In the genomic region with DNA sequence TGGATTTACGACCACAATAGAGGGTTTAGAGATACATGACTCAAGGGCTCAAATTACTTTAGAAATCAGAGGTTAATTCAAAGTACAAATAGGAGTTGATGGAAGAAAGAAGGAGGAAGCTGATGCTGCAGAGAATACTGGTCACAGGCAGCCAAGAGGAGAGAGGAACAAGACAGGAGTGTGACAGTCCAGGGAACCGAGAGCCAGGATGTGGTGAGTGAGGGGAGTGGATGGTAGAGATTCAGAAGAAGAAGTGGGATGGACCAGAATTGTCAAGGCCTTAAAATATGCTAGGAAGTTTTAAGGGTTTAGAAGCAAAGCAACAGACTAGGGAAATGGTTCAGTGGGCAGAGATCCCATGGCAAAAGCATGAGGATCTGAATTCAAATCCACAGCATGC, we compare ENCODE assay signal across 17 mouse cellular contexts.
DNase-seq lines count a peak whose midpoint lies in the region; ATAC-seq and TF ChIP-seq lines count a peak whose summit lies in the region.
"Had no signal": no experiment of that assay in that cellular context is flagged by ENCODE, and none has a peak within 500 bp of the region (broad histone marks: within the 10 kb centered on the region; RNA-seq: fewer than 3 reads in every experiment).

No protein-coding gene starts in this region.

- peak; percentile 15 to 58 for DNase-seq in heart, adult 18-20 months
- DNase-seq in heart, postnatal 25 days (ENCODE audit: low spot score): no peak
- no peak for DNase-seq in liver, postnatal 0 days
- DNase-seq in liver: no peak
- DNase-seq in brain, adult 2 months (ENCODE audit: low read depth, low spot score): peak; percentile 24
- DNase-seq in adipocyte (ENCODE audit: low spot score): no peak
- DNase-seq: cerebellum, adult 11-12 months; cerebellum, postnatal 25 days; kidney, adult 9 months; layer of hippocampus, postnatal 36 days; liver, embryonic 13.5 days had no signal

- H3K9me3 ChIP-seq in liver, postnatal 0 days (ENCODE audit: low read length): no peaks in the 10 kb centered on the region
- H3K9me3 ChIP-seq: forebrain, embryonic 15.5 days; heart, embryonic 13.5 days; liver, embryonic 13.5 days; midbrain, embryonic 15.5 days had no signal

- TF ChIP-seq EP300 in liver, postnatal 0 days (IDR thresholded peaks at IDR 0.05; ENCODE audit: low read depth): no peak

- H3K36me3 ChIP-seq in liver, postnatal 0 days (replicated peaks; ENCODE audit: insufficient read depth, low read length): no peaks in the 10 kb centered on the region
- H3K36me3 ChIP-seq: forebrain, embryonic 15.5 days; heart, embryonic 13.5 days; liver, embryonic 13.5 days; midbrain, embryonic 15.5 days had no signal

- 0 out of 2 replicates have a peak overlapping the region, but pooled peaks have one; percentile 18 for H3K4me2 ChIP-seq in liver, postnatal 0 days (ENCODE audit: low read depth, low read length)
- H3K4me2 ChIP-seq: forebrain, embryonic 15.5 days; heart, embryonic 13.5 days; liver, embryonic 13.5 days; midbrain, embryonic 15.5 days had no signal

- 0 out of 2 replicates have a peak overlapping the region, but pooled peaks have one; percentile 24 for H3K27ac ChIP-seq in liver, postnatal 0 days (ENCODE audit: low read depth)
- H3K27ac ChIP-seq: forebrain, embryonic 15.5 days; heart, embryonic 13.5 days; liver, embryonic 13.5 days; midbrain, embryonic 15.5 days had no signal

- H3K27me3 ChIP-seq in liver, postnatal 0 days (ENCODE audit: insufficient read depth, low read length): no peaks in the 10 kb centered on the region
- H3K27me3 ChIP-seq: forebrain, embryonic 15.5 days; heart, embryonic 13.5 days; liver, embryonic 13.5 days; midbrain, embryonic 15.5 days had no signal

- 51% methylated on average over 2 of the region's 2 CpGs for WGBS in liver, postnatal 0 days (ENCODE audit: insufficient replicate concordance)

- intact Hi-C loops in heart, postnatal 25 days (cut with DNase I): no loop called here

- 0 out of 2 replicates have a peak overlapping the region, but pooled peaks have one; percentile 16 for H3K9ac ChIP-seq in liver, postnatal 0 days (replicated peaks)
- H3K9ac ChIP-seq: forebrain, embryonic 15.5 days; heart, embryonic 13.5 days; liver, embryonic 13.5 days; midbrain, embryonic 15.5 days had no signal

- no peak for ATAC-seq in liver, postnatal 0 days
- ATAC-seq in monocyte, adult 5-6 weeks (replicated peaks; ENCODE audit: insufficient number of reproducible peaks, low FRiP score, low TSS enrichment, poor library complexity, severe bottlenecking): peak; percentile 55
- no peak for ATAC-seq in frontal cortex, adult (ENCODE audit: low TSS enrichment)
- ATAC-seq: forebrain, embryonic 15.5 days; inflammation-experienced regulatory T-cells, adult 6 months; midbrain, embryonic 15.5 days had no signal

- H3K4me3 ChIP-seq in liver, postnatal 0 days (ENCODE audit: low read depth, low read length): no peak overlapping the region
- H3K4me3 ChIP-seq: forebrain, embryonic 15.5 days; heart, embryonic 13.5 days; liver, embryonic 13.5 days; midbrain, embryonic 15.5 days had no signal

- TF ChIP-seq CTCF in liver, postnatal 0 days (IDR thresholded peaks at IDR 0.05; ENCODE audit: low read depth): no peak

- peaks cover 1% of the 10 kb centered on the region; the same call in 1 of the 2 replicates for H3K4me1 ChIP-seq in liver, postnatal 0 days (ENCODE audit: insufficient read depth)
- H3K4me1 ChIP-seq: forebrain, embryonic 15.5 days; heart, embryonic 13.5 days; liver, embryonic 13.5 days; midbrain, embryonic 15.5 days had no signal

Comparison
In these comparisons a context has a peak if more than half of its experiments do, and no peak if none do; other contexts are left out.
1. DNase-seq: peak in heart, adult 18-20 months (2 of 2) and brain, adult 2 months (single experiment); none in heart, postnatal 25 days (single experiment), liver, postnatal 0 days (single experiment), liver (single experiment) and adipocyte (single experiment).